Mouse (Mus musculus) ES-Bruce4 (cell line): Measurements from ENCODE around the gene BC025920.

ENCODE experiments used
- CTCF ChIP-seq: IDR thresholded peaks from one replicate; pipeline ENCODE4 v1.8.1; 2011; ENCODE audit warnings: low read depth, low read length
- EP300 ChIP-seq: IDR thresholded peaks from 2 replicates; pipeline ENCODE4 v1.6.1; 2011; ENCODE audit warnings: low read depth, low read length; ENCODE audit not compliant: insufficient read depth
- POLR2A ChIP-seq: IDR thresholded peaks from one replicate; pipeline ENCODE4 v1.8.1; 2011; ENCODE audit warnings: low read length; ENCODE audit not compliant: insufficient read depth

DNA sequence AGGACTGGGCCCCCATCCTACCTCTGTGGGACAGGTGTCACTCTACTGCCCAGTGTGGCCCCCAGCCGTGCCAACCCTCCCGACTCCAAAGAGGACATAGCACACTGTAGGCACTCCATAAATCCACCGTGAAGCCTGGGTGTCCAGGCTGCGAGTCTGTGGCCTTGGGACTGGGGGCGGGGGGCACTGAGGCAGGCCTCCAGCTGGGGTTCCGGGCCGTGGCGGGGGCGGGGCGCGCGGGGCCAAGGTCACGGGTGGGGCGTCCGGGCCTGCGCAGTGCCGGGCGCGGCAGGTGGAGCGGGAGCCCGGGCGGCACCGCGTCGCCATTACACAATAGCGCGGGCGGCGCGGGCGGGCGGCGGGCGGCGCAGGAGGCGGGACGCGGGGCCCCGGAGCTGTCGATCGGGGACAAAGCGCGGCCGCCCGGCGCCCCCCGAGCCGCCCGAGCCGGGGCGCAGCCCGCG, 46.9 kb upstream of the BC025920 start, which contains the start of gene Aes:
- TF ChIP-seq POLR2A = no peak
- TF ChIP-seq CTCF = no peak
- TF ChIP-seq EP300 = no peak
